Mouse (Mus musculus): ENCODE measurements around the gene Slc25a11. TPM values are rescaled to one million over a fixed set of nuclear protein-coding genes. Genes with fewer than 3 reads are reported as not detected.

Gene Slc25a11
- polyA plus RNA-seq, 1 experiment from 2014 or later = 171 TPM

- no peak for ATAC-seq (ENCODE audit: insufficient number of reproducible peaks, low FRiP score, low TSS enrichment, low read depth)
- peak overlapping the region; percentile 100 for H3K27ac ChIP-seq (replicated peaks)
- peak overlapping the region; percentile 86 for H3K4me2 ChIP-seq (replicated peaks)
- no peaks in the 10 kb centered on the region for H3K27me3 ChIP-seq
- WGBS = 44% methylated on average over 14 of the region's 14 CpGs
- H3K9me3 ChIP-seq (replicated peaks) = no peaks in the 10 kb centered on the region
- peaks cover 45% of the 10 kb centered on the region for H3K36me3 ChIP-seq
- peak overlapping the region; percentile 50; the same call in 1 of the 2 replicates for H3K9ac ChIP-seq
- H3K4me3 ChIP-seq (replicated peaks) = peak overlapping the region; percentile 73
- peaks cover 36% of the 10 kb centered on the region for H3K4me1 ChIP-seq
These were observed 20.2 kb upstream of the Slc25a11 start for GRCm38 (mm10) chr11:70667271-70668150.

GRCm38 (mm10) chr11:70666687-70667086 is 19.4 kb upstream of the Slc25a11 start:
- peaks cover 52% of the 10 kb centered on the region for H3K36me3 ChIP-seq
- peaks cover 36% of the 10 kb centered on the region for H3K4me1 ChIP-seq
- H3K27ac ChIP-seq (replicated peaks) = no peak overlapping the region
- no peak for ATAC-seq (ENCODE audit: insufficient number of reproducible peaks, low FRiP score, low TSS enrichment, low read depth)
- no peak overlapping the region for H3K4me3 ChIP-seq (replicated peaks)
- 91% methylated on average over 8 of the region's 8 CpGs for WGBS
- no peak overlapping the region for H3K4me2 ChIP-seq (replicated peaks)
- H3K9ac ChIP-seq = no peak overlapping the region
- no peaks in the 10 kb centered on the region for H3K27me3 ChIP-seq
- no peaks in the 10 kb centered on the region for H3K9me3 ChIP-seq (replicated peaks)

GRCm38 (mm10) chr11:70664741-70665140 is 17.5 kb upstream of the Slc25a11 start:
- 96% methylated on average over 9 of the region's 9 CpGs for WGBS
- Histone ChIP-seq H3K9ac (no peak overlapping the region), H3K4me1 (peaks cover 18% of the 10 kb centered on the region), H3K27me3 (no peaks in the 10 kb centered on the region), H3K9me3 (replicated peaks) (no peaks in the 10 kb centered on the region), H3K4me3 (replicated peaks) (no peak overlapping the region), H3K36me3 (peaks cover 56% of the 10 kb centered on the region), H3K27ac (replicated peaks) (no peak overlapping the region), H3K4me2 (replicated peaks) (no peak overlapping the region)
- ATAC-seq (ENCODE audit: insufficient number of reproducible peaks, low FRiP score, low TSS enrichment, low read depth) = no peak

- Histone ChIP-seq H3K27me3 (no peaks in the 10 kb centered on the region), H3K9me3 (replicated peaks) (no peaks in the 10 kb centered on the region), H3K27ac (replicated peaks) (no peak overlapping the region), H3K4me2 (replicated peaks) (no peak overlapping the region), H3K4me1 (peaks cover 19% of the 10 kb centered on the region), H3K36me3 (peaks cover 56% of the 10 kb centered on the region), H3K4me3 (replicated peaks) (no peak overlapping the region), H3K9ac (no peak overlapping the region)
- WGBS = 86% methylated on average over 6 of the region's 6 CpGs
- no peak for ATAC-seq (ENCODE audit: insufficient number of reproducible peaks, low FRiP score, low TSS enrichment, low read depth)
These were observed 16.7 kb upstream of the Slc25a11 start for GRCm38 (mm10) chr11:70663957-70664356.

- peaks cover 21% of the 10 kb centered on the region for H3K4me1 ChIP-seq
- ATAC-seq (ENCODE audit: insufficient number of reproducible peaks, low FRiP score, low TSS enrichment, low read depth) = no peak
These were observed 15.8 kb upstream of the Slc25a11 start for GRCm38 (mm10) chr11:70663101-70663500.

GRCm38 (mm10) chr11:70660571-70660970 is 13.3 kb upstream of the Slc25a11 start:
- no peak overlapping the region for H3K4me2 ChIP-seq (replicated peaks)
- H3K27ac ChIP-seq (replicated peaks) = no peak overlapping the region

More at GRCm38 (mm10) chr11:70663101-70663500, 15.8 kb upstream of the Slc25a11 start:
- no peak overlapping the region for H3K4me3 ChIP-seq (replicated peaks)
- H3K9me3 ChIP-seq (replicated peaks) = no peaks in the 10 kb centered on the region
- no peak overlapping the region for H3K4me2 ChIP-seq (replicated peaks)
- H3K27ac ChIP-seq (replicated peaks) = no peak overlapping the region
- H3K36me3 ChIP-seq = peaks cover 56% of the 10 kb centered on the region
- no peaks in the 10 kb centered on the region for H3K27me3 ChIP-seq
- no peak overlapping the region for H3K9ac ChIP-seq
- WGBS = 91% methylated on average over 8 of the region's 8 CpGs

GRCm38 (mm10) chr11:70658942-70659341 is 11.7 kb upstream of the Slc25a11 start:
- Histone ChIP-seq H3K4me1 (peaks cover 32% of the 10 kb centered on the region), H3K27ac (replicated peaks) (0 out of 2 replicates have a peak overlapping the region, but pooled peaks have one; percentile 0), H3K4me2 (replicated peaks) (no peak overlapping the region), H3K36me3 (peaks cover 33% of the 10 kb centered on the region), H3K27me3 (no peaks in the 10 kb centered on the region), H3K9ac (no peak overlapping the region), H3K4me3 (replicated peaks) (no peak overlapping the region), H3K9me3 (replicated peaks) (no peaks in the 10 kb centered on the region)
- 58% methylated on average over 8 of the region's 8 CpGs for whole genome bisulfite sequencing
- ATAC-seq (ENCODE audit: insufficient number of reproducible peaks, low FRiP score, low TSS enrichment, low read depth) = no peak

More at GRCm38 (mm10) chr11:70660571-70660970, 13.3 kb upstream of the Slc25a11 start:
- Histone ChIP-seq H3K4me3 (replicated peaks) (no peak overlapping the region), H3K9ac (no peak overlapping the region), H3K36me3 (peaks cover 49% of the 10 kb centered on the region), H3K4me1 (peaks cover 31% of the 10 kb centered on the region), H3K27me3 (no peaks in the 10 kb centered on the region), H3K9me3 (replicated peaks) (no peaks in the 10 kb centered on the region)
- 84% methylated on average over 8 of the region's 8 CpGs for WGBS
- no peak for ATAC-seq (ENCODE audit: insufficient number of reproducible peaks, low FRiP score, low TSS enrichment, low read depth)

GRCm38 (mm10) chr11:70658521-70658920 is 11.2 kb upstream of the Slc25a11 start:
- Histone ChIP-seq H3K36me3 (peaks cover 29% of the 10 kb centered on the region), H3K9me3 (replicated peaks) (no peaks in the 10 kb centered on the region), H3K4me1 (peaks cover 32% of the 10 kb centered on the region), H3K4me3 (replicated peaks) (no peak overlapping the region), H3K27ac (replicated peaks) (0 out of 2 replicates have a peak overlapping the region, but pooled peaks have one; percentile 0), H3K9ac (0 out of 2 replicates have a peak overlapping the region, but pooled peaks have one; percentile 1), H3K27me3 (no peaks in the 10 kb centered on the region), H3K4me2 (replicated peaks) (0 out of 2 replicates have a peak overlapping the region, but pooled peaks have one; percentile 6)
- no peak for ATAC-seq (ENCODE audit: insufficient number of reproducible peaks, low FRiP score, low TSS enrichment, low read depth)
- WGBS = 66% methylated on average over 5 of the region's 5 CpGs

- no peak overlapping the region for H3K27ac ChIP-seq (replicated peaks)
- H3K9ac ChIP-seq = no peak overlapping the region
- peak overlapping the region; percentile 6; the same call in 1 of the 2 replicates for H3K4me2 ChIP-seq (replicated peaks)
- H3K9me3 ChIP-seq (replicated peaks) = no peaks in the 10 kb centered on the region
- peak overlapping the region; percentile 5; the same call in 1 of the 2 replicates for H3K4me3 ChIP-seq (replicated peaks)
- H3K4me1 ChIP-seq = peaks cover 33% of the 10 kb centered on the region
- 49% methylated on average over 9 of the region's 9 CpGs for WGBS
- no peaks in the 10 kb centered on the region for H3K27me3 ChIP-seq
- no peak for ATAC-seq (ENCODE audit: insufficient number of reproducible peaks, low FRiP score, low TSS enrichment, low read depth)
- H3K36me3 ChIP-seq = peaks cover 24% of the 10 kb centered on the region
These were observed 10.7 kb upstream of the Slc25a11 start for GRCm38 (mm10) chr11:70657991-70658390.

GRCm38 (mm10) chr11:70657573-70657972 is 10.3 kb upstream of the Slc25a11 start:
- 46% methylated on average over 6 of the region's 6 CpGs for WGBS
- Histone ChIP-seq H3K4me2 (replicated peaks) (no peak overlapping the region), H3K36me3 (peaks cover 21% of the 10 kb centered on the region), H3K9ac (no peak overlapping the region), H3K9me3 (replicated peaks) (no peaks in the 10 kb centered on the region), H3K27ac (replicated peaks) (peak overlapping the region; percentile 99; the same call in 1 of the 2 replicates), H3K4me3 (replicated peaks) (peak overlapping the region; percentile 5; the same call in 1 of the 2 replicates), H3K27me3 (no peaks in the 10 kb centered on the region), H3K4me1 (peaks cover 38% of the 10 kb centered on the region)
- ATAC-seq (ENCODE audit: insufficient number of reproducible peaks, low FRiP score, low TSS enrichment, low read depth) = no peak

GRCm38 (mm10) chr11:70656964-70657363 is 9.7 kb upstream of the Slc25a11 start, which contains the start of gene Eno3:
TSS of gene Eno3 (plus strand) at chr11:70657202.
- 14% methylated on average over 3 of the region's 3 CpGs for WGBS
- Histone ChIP-seq H3K9ac (peak within 1 kb of the TSS; percentile 29), H3K27ac (replicated peaks) (peak within 1 kb of the TSS; percentile 99), H3K9me3 (replicated peaks) (no peaks in the 10 kb centered on the region), H3K4me1 (peaks cover 44% of the 10 kb centered on the region), H3K36me3 (peaks cover 21% of the 10 kb centered on the region), H3K4me3 (replicated peaks) (peak within 1 kb of the TSS; percentile 100), H3K27me3 (no peaks in the 10 kb centered on the region), H3K4me2 (replicated peaks) (peak within 1 kb of the TSS; percentile 91)
- no peak for ATAC-seq (ENCODE audit: insufficient number of reproducible peaks, low FRiP score, low TSS enrichment, low read depth)
